Mouse (Mus musculus): ENCODE measurements at regions not wholly inside any gene's neighbourhood (a gene's known extent, or its start where the extent isn't known, plus 50 kb on each side); places are given as distances from the start of the nearest gene placed in this dataset.

- no peak for DNase-seq (ENCODE audit: low read depth, low spot score)
These were observed 72.2 kb upstream of the Cnot2 start for GRCm38 (mm10) chr10:116653511-116653945.

- no peak for DNase-seq (ENCODE audit: low read depth, low spot score)
These were observed 68.0 kb upstream of the Cnot2 start for GRCm38 (mm10) chr10:116649287-116649686.

- DNase-seq (ENCODE audit: low read depth, low spot score) = no peak
These were observed 64.7 kb upstream of the Cnot2 start for GRCm38 (mm10) chr10:116646035-116646434.

GRCm38 (mm10) chr10:116645631-116646030 is 64.3 kb upstream of the Cnot2 start:
- no peak for DNase-seq (ENCODE audit: low read depth, low spot score)

GRCm38 (mm10) chr10:116645108-116645507 is 63.8 kb upstream of the Cnot2 start:
- DNase-seq (ENCODE audit: low read depth, low spot score) = no peak

Data from skeletal muscle tissue, adult 2 months (tissue).